Mouse (Mus musculus) small intestine, adult 2 months (tissue): ENCODE data around the gene Sun1.

Experiments used
- CTCF ChIP-seq: fragments of 200-500 bp; IDR thresholded peaks from 2 replicates; pipeline ENCODE4 v1.5.1; 2012; ENCODE audit warnings: low read depth, mild to moderate bottlenecking, control low read depth, inconsistent platforms, low read length, moderate library complexity, mixed read lengths; ENCODE audit not compliant: insufficient replicate concordance, insufficient read length; ENCODE audit errors: extremely low read depth
- POLR2A ChIP-seq: fragments of 200-500 bp; IDR thresholded peaks from 2 replicates; pipeline ENCODE4 v1.6.1; 2012; ENCODE audit warnings: low read depth, mild to moderate bottlenecking, control low read depth, inconsistent platforms, low read length, moderate library complexity

DNA sequence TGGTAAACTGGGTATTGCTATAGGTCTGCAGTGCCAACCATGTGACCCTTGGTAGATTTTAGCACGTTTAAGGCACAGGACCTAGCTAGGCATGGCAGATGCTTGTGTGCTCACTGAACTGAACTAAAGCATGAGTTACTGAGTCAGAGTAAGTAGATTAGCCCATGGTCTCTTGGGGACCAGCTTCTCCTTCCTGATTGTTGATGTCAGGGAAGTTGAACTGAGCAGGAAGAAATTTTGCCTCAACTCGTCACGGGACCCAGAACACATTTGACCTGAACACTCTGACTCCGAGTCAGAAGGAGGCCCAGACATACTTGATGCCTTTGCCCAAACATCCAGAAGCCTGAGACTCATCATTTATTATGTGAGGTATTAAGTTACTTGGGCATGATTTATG lies 37.0 kb downstream of the Sun1 start:
- no peak for TF ChIP-seq CTCF
- TF ChIP-seq POLR2A: no peak
